Mouse (Mus musculus) spleen, adult 2 months (tissue): Measurements from ENCODE around the gene Ly6g5b. TPM values are rescaled to one million over a fixed set of nuclear protein-coding genes. Genes with fewer than 3 reads are reported as not detected.

Experiments used
- DNase-seq, 2 experiments: peaks; one replicate each; pipeline versions ENCODE4 v3.0.0 to v3.0.0-alpha.2; 2012 to 2021; ENCODE audit warnings: low spot score in 2 of 2, low read depth in 1 of 2
- H3K27ac ChIP-seq: fragments of 200-500 bp; 2 replicates; pipeline ENCODE4 v1.5.1; 2012; ENCODE audit warnings: low read length, inconsistent platforms; ENCODE audit not compliant: insufficient read depth
- H3K27me3 ChIP-seq: fragments of 200-500 bp; 2 replicates; pipeline ENCODE4 v1.6.1; 2012; ENCODE audit warnings: mild to moderate bottlenecking, moderate library complexity, low read length, inconsistent platforms; ENCODE audit not compliant: control insufficient read depth, insufficient read depth
- H3K36me3 ChIP-seq: fragments of 200-500 bp; 2 replicates; pipeline ENCODE4 v1.6.1; 2012; ENCODE audit warnings: mild to moderate bottlenecking, low read length, inconsistent platforms; ENCODE audit not compliant: control insufficient read depth, insufficient read depth
- H3K4me1 ChIP-seq: fragments of 200-500 bp; 2 replicates; pipeline ENCODE4 v1.6.1; 2011; ENCODE audit warnings: inconsistent platforms; ENCODE audit not compliant: control insufficient read depth, insufficient read depth, insufficient read length
- H3K4me3 ChIP-seq: fragments of 200-500 bp; 2 replicates; pipeline ENCODE4 v1.5.1; 2011; ENCODE audit warnings: mild to moderate bottlenecking, inconsistent platforms; ENCODE audit not compliant: insufficient read depth, insufficient read length; ENCODE audit errors: extremely low read depth
- CTCF ChIP-seq: fragments of 200-500 bp; IDR thresholded peaks from 2 replicates; pipeline ENCODE4 v1.5.1; 2011; ENCODE audit warnings: mild to moderate bottlenecking, inconsistent platforms; ENCODE audit not compliant: insufficient read depth, insufficient read length, insufficient replicate concordance; ENCODE audit errors: extremely low read depth
- POLR2A ChIP-seq: fragments of 200-500 bp; IDR thresholded peaks from 2 replicates; pipeline ENCODE4 v1.6.1; 2011; ENCODE audit warnings: low read depth, low read length, inconsistent platforms
- WGBS: fragments of 180-500 bp; shearing (Covaris S2); methylation state at CpG from one replicate; pipeline ENCODE4 v1.1.7; 2018; 5-methylcytosine and 5-hydroxymethylcytosine counted together
- polyA plus RNA-seq: library from polyadenylated mRNA; depleted of rRNA; stranded (reverse); fragments of >200 nt; gene quantifications from 2 replicates; pipeline ENCODE4 v1.2.3, GENCODE M21; 2012

The Ly6g5b gene
- polyA plus RNA-seq, 1 experiment: 2.9 TPM

- Histone ChIP-seq H3K36me3 (peaks cover 78% of the 10 kb centered on the region), H3K4me1 (peaks cover 6% of the 10 kb centered on the region; the same call in 1 of the 2 replicates), H3K27me3 (no peaks in the 10 kb centered on the region), H3K27ac (no peak overlapping the region), H3K4me3 (no peak overlapping the region)
- no peak for DNase-seq
- TF ChIP-seq CTCF: no peak
- TF ChIP-seq POLR2A: no peak
- WGBS: 97% methylated on average over 16 of the region's 16 CpGs
These were observed 43.8 kb upstream of the Ly6g5b start for GRCm38 (mm10) chr17:35158850-35159593.

GRCm38 (mm10) chr17:35157661-35158175 is 42.5 kb upstream of the Ly6g5b start:
- no peak for DNase-seq
- TF ChIP-seq CTCF: no peak

DNA sequence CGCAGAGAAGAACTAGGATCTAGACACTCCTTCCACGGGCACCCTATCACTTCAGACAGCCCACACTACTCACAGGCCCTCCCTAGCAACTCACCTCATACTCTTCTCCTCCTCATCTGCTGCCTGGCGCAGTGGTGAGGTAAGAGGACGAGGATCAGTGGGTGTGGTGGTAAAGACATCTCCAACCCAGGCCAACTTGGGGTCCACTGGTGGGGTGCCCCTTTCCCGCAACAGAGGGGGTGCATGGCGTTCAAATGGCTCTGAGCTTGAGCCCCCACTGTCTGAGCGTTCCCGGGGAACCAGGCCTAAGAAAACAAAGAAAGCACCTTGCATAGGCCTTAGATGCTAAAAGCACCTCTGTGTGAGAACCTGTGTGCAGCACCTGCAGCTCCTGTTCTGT is 42.0 kb upstream of the Ly6g5b start:
- Histone ChIP-seq H3K27me3 (no peaks in the 10 kb centered on the region), H3K4me1 (no peaks in the 10 kb centered on the region), H3K4me3 (no peak overlapping the region), H3K27ac (no peak overlapping the region), H3K36me3 (peaks cover 96% of the 10 kb centered on the region)
- TF ChIP-seq POLR2A: no peak
- no peak for TF ChIP-seq CTCF
- DNase-seq: no peak
- WGBS: 88% methylated on average over 8 of the region's 8 CpGs

More at GRCm38 (mm10) chr17:35157661-35158175, 42.5 kb upstream of the Ly6g5b start:
- Histone ChIP-seq H3K27me3 (no peaks in the 10 kb centered on the region), H3K4me3 (no peak overlapping the region), H3K36me3 (peaks cover 91% of the 10 kb centered on the region), H3K27ac (no peak overlapping the region), H3K4me1 (peaks cover under 1% of the 10 kb centered on the region; the same call in 1 of the 2 replicates)
- 93% methylated on average over 8 of the region's 8 CpGs for WGBS

DNA sequence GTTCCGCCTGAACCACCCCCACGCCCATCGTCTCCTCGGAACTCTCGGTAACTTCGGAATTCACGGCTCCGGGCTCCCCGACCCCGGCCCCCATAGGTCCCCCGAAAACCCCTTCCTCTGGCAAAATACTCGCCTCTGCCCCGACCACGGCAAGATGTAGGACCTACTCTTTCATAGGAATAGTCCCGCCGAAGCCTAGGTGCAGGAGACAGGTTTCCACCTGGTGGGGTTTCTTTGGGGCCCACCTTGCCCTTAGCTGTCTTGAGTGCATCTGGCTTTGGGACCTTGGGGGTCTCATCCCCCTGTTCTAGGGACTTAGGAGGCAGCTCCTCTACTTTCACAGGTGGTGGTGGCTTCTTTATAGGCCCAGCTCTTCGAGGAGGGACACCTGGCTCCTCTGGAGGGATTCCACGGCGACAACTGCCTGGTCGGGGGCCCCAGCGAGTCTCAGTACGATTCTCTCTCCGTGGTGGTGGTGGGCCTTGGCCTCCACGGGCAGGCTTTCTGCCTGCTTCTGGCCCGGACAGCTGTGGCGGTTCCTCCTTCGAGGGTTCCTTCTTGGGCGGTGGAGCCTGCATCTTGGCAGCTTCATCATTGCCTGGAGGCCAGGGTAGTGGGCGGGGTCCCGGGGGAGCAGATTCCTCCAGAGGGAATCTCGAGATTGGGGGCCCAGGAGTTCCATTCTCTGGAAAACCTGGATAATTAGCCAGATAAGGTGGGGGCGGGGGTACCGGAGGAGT is 41.4 kb upstream of the Ly6g5b start:
- Histone ChIP-seq H3K4me1 (no peaks in the 10 kb centered on the region), H3K36me3 (peaks cover 97% of the 10 kb centered on the region), H3K4me3 (no peak overlapping the region), H3K27ac (no peak overlapping the region), H3K27me3 (no peaks in the 10 kb centered on the region)
- TF ChIP-seq POLR2A (no peak), CTCF (no peak)
- WGBS: 95% methylated on average over 33 of the region's 33 CpGs
- DNase-seq: no peak

GRCm38 (mm10) chr17:35155451-35155850 is 40.2 kb upstream of the Ly6g5b start:
- 93% methylated on average over 12 of the region's 12 CpGs for WGBS

DNA sequence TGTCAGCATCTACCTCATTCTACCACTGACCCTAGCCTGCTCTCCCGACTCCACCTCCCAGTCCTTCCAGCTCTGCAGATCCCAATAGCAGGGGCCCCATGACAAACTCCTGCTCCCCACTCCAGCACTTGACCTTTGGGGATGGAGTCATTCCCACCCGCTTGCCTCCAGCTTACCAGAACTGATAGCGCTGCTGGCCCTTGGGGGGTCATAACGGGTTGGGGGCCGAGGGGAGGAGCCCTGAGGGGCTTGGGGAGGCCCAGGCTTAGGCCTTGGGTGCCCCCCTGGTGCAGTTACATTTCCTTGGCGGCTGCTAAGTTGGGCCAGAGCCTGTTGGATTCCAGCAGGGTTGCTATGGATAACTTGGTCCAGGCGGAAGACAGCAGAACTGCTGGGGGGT is 39.4 kb upstream of the Ly6g5b start:
- 96% methylated on average over 7 of the region's 7 CpGs for WGBS
- H3K27me3 ChIP-seq: no peaks in the 10 kb centered on the region
- no peak for DNase-seq
- TF ChIP-seq POLR2A (no peak), CTCF (no peak)
- H3K4me3 ChIP-seq: no peak overlapping the region
- H3K36me3 ChIP-seq: peaks cover 94% of the 10 kb centered on the region
- no peak overlapping the region for H3K27ac ChIP-seq
- H3K4me1 ChIP-seq: no peaks in the 10 kb centered on the region

More at GRCm38 (mm10) chr17:35155451-35155850, 40.2 kb upstream of the Ly6g5b start:
- Histone ChIP-seq H3K4me3 (no peak overlapping the region), H3K36me3 (peaks cover 94% of the 10 kb centered on the region), H3K27me3 (no peaks in the 10 kb centered on the region), H3K27ac (no peak overlapping the region), H3K4me1 (no peaks in the 10 kb centered on the region)
- no peak for DNase-seq
- TF ChIP-seq CTCF (no peak), POLR2A (no peak)

DNA sequence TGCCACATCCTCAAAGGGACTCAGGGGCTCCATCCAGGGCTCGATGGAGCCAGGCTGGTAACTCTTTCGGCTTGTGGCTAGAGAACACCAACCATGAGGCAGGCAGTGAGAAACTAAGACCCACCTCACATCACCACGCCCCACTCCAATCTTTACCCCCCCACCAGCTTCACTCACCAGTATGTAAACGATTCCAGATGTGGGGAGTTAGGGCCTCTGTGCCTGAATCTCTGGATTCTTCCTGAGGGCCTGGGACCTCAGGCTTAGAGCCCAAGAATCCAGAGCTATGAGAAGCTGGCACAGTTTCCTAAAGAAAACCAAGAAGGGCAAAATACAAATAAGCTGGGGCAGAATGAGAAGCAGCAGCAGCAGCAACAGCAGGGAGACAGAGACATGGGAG is 38.7 kb upstream of the Ly6g5b start:
- no peaks in the 10 kb centered on the region for H3K4me1 ChIP-seq
- no peak for DNase-seq
- no peaks in the 10 kb centered on the region for H3K27me3 ChIP-seq
- TF ChIP-seq POLR2A: no peak
- TF ChIP-seq CTCF: no peak
- no peak overlapping the region for H3K27ac ChIP-seq
- H3K4me3 ChIP-seq: no peak overlapping the region
- 94% methylated on average over 4 of the region's 4 CpGs for WGBS
- H3K36me3 ChIP-seq: peaks cover 93% of the 10 kb centered on the region
